Mouse (Mus musculus): ENCODE results near the gene Eras. TPM values are rescaled to one million over a fixed set of nuclear protein-coding genes. Genes with fewer than 3 reads are reported as not detected.
"Not testable (repeated sequence)": the region's sequence is repeated elsewhere in the genome, so short reads cannot be mapped to it uniquely, and the experiment has no call there.

The Eras gene
- polyA plus RNA-seq, 1 experiment: not detected

GRCm38 (mm10) chrX:7910473-7910872 lies 17.9 kb downstream of the Eras start:
- DNase-seq (ENCODE audit: low spot score): no peak

GRCm38 (mm10) chrX:7909242-7909641 lies 19.2 kb downstream of the Eras start, which contains the start of gene Gm10490:
Gene Gm10490 (plus strand): TSS chrX:7909542.
- DNase-seq (ENCODE audit: low spot score): not testable (repeated sequence)

GRCm38 (mm10) chrX:7907735-7908134 lies 20.7 kb downstream of the Eras start, which contains the start of gene Gm10491:
Gene Gm10491 (minus strand): TSS chrX:7907835.
- no peak for DNase-seq (ENCODE audit: low spot score)

GRCm38 (mm10) chrX:7904441-7904840 lies 24.0 kb downstream of the Eras start:
- no peak for DNase-seq (ENCODE audit: low spot score)

- peak; percentile 54 for DNase-seq (ENCODE audit: low spot score)
Observed at GRCm38 (mm10) chrX:7898880-7899874, 29.2 kb downstream of the Eras start, which contains the start of the genes Pqbp1 and Timm17b. Gene Pqbp1 (minus strand): TSS chrX:7899269. Gene Timm17b (plus strand): TSS chrX:7899357.

GRCm38 (mm10) chrX:7898211-7898610 lies 30.2 kb downstream of the Eras start:
- DNase-seq (ENCODE audit: low spot score): no peak

GRCm38 (mm10) chrX:7883841-7884567 lies 44.4 kb downstream of the Eras start, which contains the start of gene Slc35a2:
Gene Slc35a2 (plus strand): TSS chrX:7884028.
- DNase-seq (ENCODE audit: low spot score): peak; percentile 58

GRCm38 (mm10) chrX:7879819-7880218 lies 48.6 kb downstream of the Eras start:
- no peak for DNase-seq (ENCODE audit: low spot score)

GRCm38 (mm10) chrX:7878495-7878894 lies 49.9 kb downstream of the Eras start:
- no peak for DNase-seq (ENCODE audit: low spot score)

- DNase-seq (ENCODE audit: low spot score): peak; percentile 49
Observed at GRCm38 (mm10) chrX:7878007-7878419, 50.4 kb downstream of the Eras start, which contains the start of gene Pim2. Gene Pim2 (plus strand): TSS chrX:7878262.

Other genes with a start within 250 kb of the Eras start
- 1.1 and 1.6 TPM in 2 replicates for gene Magix, start 247.4 kb downstream of the Eras start, polyA plus RNA-seq (2012; rRNA removed)
- 20.6 and 21.9 TPM in 2 replicates for gene Gpkow, start 231.5 kb downstream of the Eras start, polyA plus RNA-seq (2012; rRNA removed)
- 48.8 and 56.1 TPM in 2 replicates for gene Wdr45, start 214.3 kb downstream of the Eras start, polyA plus RNA-seq (2012; rRNA removed)
- 0.44 TPM in 1 of 2 replicates, not detected in the other for gene Gm45208, start 206.4 kb downstream of the Eras start, polyA plus RNA-seq (2012; rRNA removed)
- 30.8 and 37.7 TPM in 2 replicates for gene Praf2, start 200.2 kb downstream of the Eras start, polyA plus RNA-seq (2012; rRNA removed)
- 16.9 and 17.2 TPM in 2 replicates for gene Ccdc120, start 177.7 kb downstream of the Eras start, polyA plus RNA-seq (2012; rRNA removed)
- gene Tfe3, start 166.0 kb downstream of the Eras start, polyA plus RNA-seq (2012; rRNA removed): 11.2 and 23.7 TPM in 2 replicates
- gene Gripap1, start 138.8 kb downstream of the Eras start, polyA plus RNA-seq (2012; rRNA removed): 49.5 and 53.1 TPM in 2 replicates
- 1.7 and 2.4 TPM in 2 replicates for gene Kcnd1, start 106.3 kb downstream of the Eras start, polyA plus RNA-seq (2012; rRNA removed)
- 31.4 and 43.4 TPM in 2 replicates for gene Otud5, start 87.2 kb downstream of the Eras start, polyA plus RNA-seq (2012; rRNA removed)
- gene Pim2, start 50.3 kb downstream of the Eras start, polyA plus RNA-seq (2012; rRNA removed): 8.8 and 10.8 TPM in 2 replicates
- gene Slc35a2, start 44.6 kb downstream of the Eras start, polyA plus RNA-seq (2012; rRNA removed): 43.3 and 68.2 TPM in 2 replicates
- gene Pqbp1, start 29.3 kb downstream of the Eras start, polyA plus RNA-seq (2012; rRNA removed): 84.2 and 90.7 TPM in 2 replicates
- gene Timm17b, start 29.2 kb downstream of the Eras start, polyA plus RNA-seq (2012; rRNA removed): 22.2 and 23.7 TPM in 2 replicates
- gene Gm10491, start 20.8 kb downstream of the Eras start, polyA plus RNA-seq (2012; rRNA removed): not detected in 2 replicates
- gene Gm10490, start 19.1 kb downstream of the Eras start, polyA plus RNA-seq (2012; rRNA removed): not detected in 2 replicates
- 0.51 and 0.66 TPM in 2 replicates for gene Pcsk1n, start 8.8 kb downstream of the Eras start, polyA plus RNA-seq (2012; rRNA removed)
- gene Hdac6, start 19.3 kb upstream of the Eras start, polyA plus RNA-seq (2012; rRNA removed): 20.9 and 22.0 TPM in 2 replicates
- gene Gata1, start 49.5 kb upstream of the Eras start, polyA plus RNA-seq (2012; rRNA removed): 0.18 and 0.26 TPM in 2 replicates
- not detected in 2 replicates for gene Glod5, start 89.9 kb upstream of the Eras start, polyA plus RNA-seq (2012; rRNA removed)
- 11.8 and 13.0 TPM in 2 replicates for gene Suv39h1, start 146.2 kb upstream of the Eras start, polyA plus RNA-seq (2012; rRNA removed)
- gene Was, start 161.9 kb upstream of the Eras start, polyA plus RNA-seq (2012; rRNA removed): 3.8 and 3.9 TPM in 2 replicates
- 73.3 and 77.8 TPM in 2 replicates for gene Wdr13, start 204.3 kb upstream of the Eras start, polyA plus RNA-seq (2012; rRNA removed)
- 281 and 318 TPM in 2 replicates for gene Rbm3, start 217.3 kb upstream of the Eras start, polyA plus RNA-seq (2012; rRNA removed)
- gene Tbc1d25, start 247.6 kb upstream of the Eras start, polyA plus RNA-seq (2012; rRNA removed): 11.2 and 11.7 TPM in 2 replicates

Measured in urinary bladder, adult 2 months (tissue).